Mouse (Mus musculus) megakaryocyte, embryonic 14.5 days (primary cell): ENCODE data around the gene Slc30a9.

Experiments
- FLI1 ChIP-seq: IDR thresholded peaks from 2 replicates; pipeline ENCODE4 v1.6.1; 2012; ENCODE audit warnings: low read length, inconsistent platforms, mixed read lengths
- GATA1 ChIP-seq: IDR thresholded peaks from 3 replicates; pipeline ENCODE4 v1.6.1; 2012; ENCODE audit warnings: mixed read lengths, low read length, inconsistent platforms, borderline replicate concordance

GRCm38 (mm10) chr5:67295029-67295428, 11.7 kb upstream of the Slc30a9 start:
- no peak for TF ChIP-seq GATA1
- no peak for TF ChIP-seq FLI1
